Mouse (Mus musculus): ENCODE measurements at regions not wholly inside any gene's neighbourhood (a gene's known extent, or its start where the extent isn't known, plus 50 kb on each side); places are given as distances from the start of the nearest gene placed in this dataset.
A peak's percentile ranks its signal among the peaks of the same experiment; 100 is the strongest.

DNA sequence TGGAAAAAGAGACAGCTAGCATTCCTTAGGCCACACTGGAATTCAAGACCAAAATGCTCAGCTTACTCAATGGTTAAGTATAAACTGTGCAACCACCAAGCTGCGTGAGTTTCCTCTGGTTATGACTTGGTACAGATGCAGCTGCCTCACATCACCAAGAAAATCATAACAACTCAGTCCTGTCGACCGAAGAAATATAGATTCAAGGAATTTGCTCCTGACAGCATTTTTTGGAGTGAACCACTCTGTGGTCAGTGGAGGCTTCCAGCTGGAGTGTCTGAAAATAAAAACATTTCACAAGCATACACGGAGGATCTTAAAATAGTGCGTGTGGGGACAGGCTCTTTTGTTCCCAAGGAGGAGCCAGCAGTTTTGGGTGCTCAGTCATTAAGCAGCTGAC, 253.8 kb downstream of the Bckdhb start:
- DNase-seq (ENCODE audit: low spot score in 2 of 2) = no peak

DNA sequence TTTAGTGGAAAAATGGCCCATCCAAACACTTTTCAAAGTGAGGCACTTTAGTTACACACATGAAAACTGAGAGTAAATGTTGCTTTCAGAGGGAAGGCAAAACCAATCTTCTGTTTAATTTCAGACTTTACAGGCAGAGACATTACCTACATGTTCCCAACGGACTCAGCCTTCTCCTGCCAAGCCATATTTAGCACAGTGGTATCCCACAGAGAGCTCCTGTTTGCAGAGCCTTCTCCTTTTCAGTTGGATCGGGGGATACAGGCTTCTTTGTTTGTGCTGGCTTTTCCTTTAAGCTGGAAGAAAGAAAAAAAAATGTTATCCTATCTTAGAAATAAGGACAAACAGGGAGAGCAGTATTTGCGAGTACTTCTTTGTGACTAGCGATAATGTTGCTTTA, 254.3 kb downstream of the Bckdhb start:
- no peak for DNase-seq (ENCODE audit: low spot score in 2 of 2)

DNA sequence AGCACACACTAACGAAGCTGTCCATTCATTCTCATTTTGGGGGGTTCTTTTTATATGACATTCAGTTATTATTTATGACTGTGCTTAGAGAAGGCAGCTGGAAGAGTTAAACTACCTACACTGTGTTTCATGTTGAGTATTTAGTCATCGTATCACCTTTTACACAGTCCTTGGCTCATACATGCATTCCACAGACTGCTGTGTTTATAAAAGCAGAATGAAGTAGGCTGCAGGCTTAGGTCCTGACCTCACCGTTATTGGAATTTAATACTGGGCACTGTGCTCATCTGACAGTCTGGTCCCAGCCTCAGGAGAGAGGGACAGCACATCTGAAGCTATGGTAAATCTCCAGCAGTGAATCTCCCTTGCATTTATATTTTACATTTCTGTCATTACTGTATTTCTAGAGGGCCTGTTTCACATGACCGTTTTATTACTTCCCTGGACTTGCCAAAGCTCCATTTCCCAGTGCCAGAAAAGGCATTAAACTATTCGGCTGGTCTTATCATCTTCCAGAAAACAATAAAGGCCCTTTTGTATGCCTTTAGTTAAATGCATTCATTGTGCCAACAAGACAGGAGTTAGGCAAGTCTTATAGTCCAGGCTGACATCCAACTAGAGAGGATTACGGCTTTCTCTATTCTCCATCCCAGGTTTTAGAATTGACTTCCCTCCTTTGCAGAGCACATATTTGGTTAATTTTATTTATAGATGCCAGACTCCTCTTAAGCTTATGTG, 258.9 kb downstream of the Bckdhb start:
- DNase-seq (ENCODE audit: low spot score in 2 of 2) = no peak

DNA sequence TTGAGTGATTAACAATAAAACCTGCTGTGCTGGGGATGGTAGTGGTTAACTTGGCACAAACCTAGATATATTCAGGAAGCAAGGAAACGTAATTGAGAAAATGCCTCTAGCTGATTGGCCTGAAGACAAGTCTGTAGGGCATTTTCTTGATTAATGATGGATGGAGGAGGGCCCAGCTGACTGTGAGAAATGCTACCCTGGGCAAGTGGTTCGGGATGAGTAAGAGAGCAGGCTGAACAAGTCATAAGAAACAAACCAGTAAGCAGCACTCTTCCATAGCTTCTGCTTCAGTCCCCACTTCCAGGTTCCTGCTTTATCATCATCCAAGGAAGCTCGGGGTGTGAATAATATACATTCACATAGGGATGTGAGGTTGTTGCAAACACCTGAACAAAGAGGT, 262.6 kb downstream of the Bckdhb start:
- no peak for DNase-seq (ENCODE audit: low spot score in 2 of 2)

DNA sequence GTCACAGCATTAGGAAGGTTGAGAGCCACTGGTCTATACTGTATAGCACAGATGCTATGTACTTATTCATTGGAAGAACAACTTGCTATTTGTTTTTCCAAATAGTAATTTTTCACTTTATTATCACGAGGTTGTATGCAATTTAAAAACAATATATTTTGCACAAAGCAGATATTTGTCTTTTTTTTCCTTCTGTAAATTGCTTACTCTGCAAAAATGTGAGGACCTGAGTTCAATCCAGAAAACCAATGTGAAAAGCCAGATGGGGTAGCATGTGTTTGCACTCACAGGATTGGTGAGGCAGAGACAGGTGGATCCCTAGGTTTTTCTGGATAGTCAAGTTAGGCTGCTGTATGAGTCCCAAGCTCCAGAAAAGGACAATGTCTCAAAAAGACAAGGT, 268.5 kb downstream of the Bckdhb start:
- no peak for DNase-seq (ENCODE audit: low spot score in 2 of 2)

DNA sequence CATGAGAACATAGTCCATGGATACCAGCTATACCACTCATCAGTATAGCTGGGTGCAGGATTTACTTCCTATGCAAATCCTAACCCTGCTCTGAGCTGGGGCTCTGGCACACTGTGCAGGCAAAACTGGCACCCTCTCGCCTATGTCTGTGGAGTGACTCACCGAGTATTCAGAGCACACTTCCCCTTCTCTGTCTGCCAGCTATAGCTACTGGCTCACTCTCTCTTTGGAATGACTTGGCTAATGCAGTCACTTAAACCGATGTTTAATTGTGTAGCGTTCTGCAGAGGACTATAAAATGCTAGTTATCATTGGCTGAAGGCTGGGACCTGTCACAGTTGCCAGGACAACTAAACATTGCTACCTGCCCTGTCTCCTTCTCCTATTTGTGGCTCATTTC, 269.8 kb downstream of the Bckdhb start:
- DNase-seq (ENCODE audit: low spot score in 2 of 2) = peak in 1 of 2 experiments; percentile 7

DNA sequence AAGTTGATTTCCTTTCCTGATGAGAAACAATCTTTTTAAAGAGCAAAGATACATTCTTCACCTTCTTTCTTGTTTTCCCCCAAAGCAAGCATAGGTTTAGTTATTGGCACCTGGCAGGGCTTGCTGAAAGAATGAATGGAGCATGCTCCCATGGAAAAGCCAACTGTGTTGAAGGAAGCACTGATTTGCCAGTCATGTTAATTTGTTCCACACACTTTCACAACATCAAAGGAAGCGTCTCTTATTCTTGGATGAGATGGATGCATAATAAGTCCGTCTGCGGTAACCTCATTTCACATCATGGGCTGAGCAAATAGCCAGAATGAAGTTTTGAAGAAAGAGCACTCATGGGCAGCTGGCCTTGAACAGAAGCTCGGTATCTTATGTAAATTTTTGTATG, 270.4 kb downstream of the Bckdhb start:
- DNase-seq (ENCODE audit: low spot score in 2 of 2) = no peak

DNA sequence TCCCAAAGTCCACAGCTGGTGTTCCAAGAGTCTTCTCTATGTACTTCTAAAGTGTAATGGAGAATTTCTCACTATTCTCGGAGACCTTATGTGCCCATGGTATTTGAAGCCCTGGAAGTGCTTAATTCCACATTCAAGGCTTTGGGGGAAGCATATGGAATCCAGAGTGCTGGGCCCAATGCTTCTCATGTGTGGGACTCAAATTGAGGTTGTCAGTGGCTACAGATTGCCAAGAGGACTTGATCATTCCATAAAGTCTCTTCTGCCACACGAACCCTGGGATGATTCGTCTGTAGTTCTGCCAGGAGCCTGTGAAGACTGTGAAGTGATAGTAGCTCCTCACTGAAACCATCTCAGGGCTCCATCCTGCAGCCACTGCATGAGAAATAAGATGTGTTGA, 275.3 kb downstream of the Bckdhb start:
- no peak for DNase-seq (ENCODE audit: low spot score in 2 of 2)

DNA sequence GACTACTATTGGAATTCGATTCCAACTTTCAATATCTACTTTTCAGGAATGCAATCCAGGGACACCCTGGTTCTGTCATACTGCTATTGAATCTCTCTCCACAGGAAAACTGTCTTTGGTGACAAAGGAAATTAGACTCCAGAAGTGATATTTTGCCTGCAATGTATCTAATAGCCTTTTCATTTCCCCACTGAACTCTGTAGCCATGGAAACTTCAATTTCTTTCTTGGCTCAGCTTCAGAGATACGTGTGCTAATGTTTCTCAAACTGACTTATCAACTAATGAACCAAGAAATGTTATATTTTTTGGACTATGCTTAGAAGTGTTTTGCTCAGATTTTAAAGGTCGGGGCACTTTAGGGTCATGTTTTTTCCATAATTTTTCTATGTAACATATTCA, 279.1 kb downstream of the Bckdhb start:
- no peak for DNase-seq (ENCODE audit: low spot score in 2 of 2)

DNA sequence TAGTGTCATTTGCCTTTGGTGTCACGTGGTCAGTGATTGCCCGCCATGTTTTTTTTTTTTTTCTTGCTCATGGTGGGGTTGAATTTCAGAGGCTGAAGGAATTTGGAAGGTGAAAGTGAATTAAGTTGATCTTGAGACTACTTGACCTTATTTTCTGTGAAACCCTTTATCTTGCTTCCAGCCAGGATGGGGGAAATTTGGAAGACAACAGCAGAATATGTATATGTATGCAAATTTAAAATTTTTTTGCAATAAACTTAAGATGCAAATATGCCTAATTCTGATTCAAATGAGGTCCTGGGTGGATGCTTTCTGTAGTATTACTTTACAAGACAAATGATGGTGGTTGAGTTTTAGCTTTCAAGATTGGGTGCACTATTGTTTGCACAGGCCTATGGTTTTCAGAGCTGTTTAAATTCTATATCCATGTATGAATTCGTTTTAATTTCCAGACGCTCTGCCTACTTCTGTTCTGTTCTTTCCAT, 315.6 kb downstream of the Bckdhb start:
- no peak for DNase-seq (ENCODE audit: low spot score in 2 of 2)

DNA sequence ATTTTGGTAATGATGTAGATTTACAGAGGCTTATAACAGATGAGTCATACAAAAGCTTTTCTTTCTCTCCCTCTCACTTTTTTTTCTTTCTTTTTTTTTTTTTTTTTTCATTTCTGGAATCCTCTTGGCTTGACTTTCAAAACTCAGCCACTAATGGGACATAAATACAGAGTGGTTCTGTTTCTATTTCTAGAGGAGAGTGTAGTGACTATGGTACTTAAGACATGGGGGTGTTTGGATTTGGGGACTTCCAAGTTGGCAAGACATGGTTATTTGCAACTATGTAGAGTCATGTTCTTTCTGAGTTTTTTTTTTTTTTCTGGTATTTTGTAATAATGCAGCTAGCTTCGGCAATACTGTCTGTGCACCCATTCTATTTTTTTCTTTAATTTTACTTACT, 324.8 kb downstream of the Bckdhb start:
- DNase-seq (ENCODE audit: low spot score in 2 of 2) = no peak

DNA sequence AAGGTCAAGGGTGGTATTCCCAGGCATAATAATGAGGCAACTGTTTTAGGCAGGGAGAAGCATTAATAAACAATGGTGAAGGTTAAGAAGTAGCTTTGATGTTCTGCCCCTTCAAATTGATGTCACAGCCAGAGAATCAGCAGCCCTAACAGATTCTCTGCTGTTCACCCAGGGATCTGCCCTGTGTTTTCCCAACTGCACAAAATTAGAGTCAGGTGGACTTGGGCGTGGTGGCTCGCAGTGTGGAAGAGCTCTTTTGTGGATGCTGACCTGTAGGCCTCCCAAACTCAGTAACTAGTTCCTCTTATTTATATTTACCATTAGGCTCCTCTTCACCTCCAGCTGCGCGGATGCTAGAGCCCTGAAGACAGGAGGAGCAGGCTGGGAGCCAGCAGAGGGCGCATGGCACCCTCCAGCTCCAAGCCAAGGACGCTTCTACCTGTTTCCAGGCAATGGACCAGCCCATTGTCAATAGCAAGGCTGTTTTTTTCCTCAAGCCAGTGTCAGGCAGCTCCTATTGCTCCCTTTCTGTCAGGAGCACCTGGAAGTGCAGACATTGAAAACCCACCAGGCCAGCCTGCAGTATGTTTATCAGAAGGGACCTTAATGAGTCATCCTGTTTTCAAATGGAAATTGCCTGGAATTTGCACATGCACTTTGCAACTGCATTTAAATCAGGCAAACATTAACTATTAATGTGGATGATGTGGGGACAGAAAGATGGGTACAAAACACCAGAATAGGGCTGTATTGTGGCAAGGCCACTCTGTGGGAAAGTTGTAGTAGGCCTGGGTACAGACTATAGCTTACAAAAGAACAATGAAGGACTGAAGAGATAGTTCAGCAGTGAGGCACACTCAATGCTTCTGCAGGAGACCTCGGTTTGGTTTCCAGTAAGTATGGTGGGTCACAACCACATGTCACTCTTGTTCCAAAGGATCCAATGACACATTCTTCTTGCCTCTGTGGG, 328.4 kb downstream of the Bckdhb start:
- peak; percentile 10 to 22 for DNase-seq (ENCODE audit: low spot score in 2 of 2)

DNA sequence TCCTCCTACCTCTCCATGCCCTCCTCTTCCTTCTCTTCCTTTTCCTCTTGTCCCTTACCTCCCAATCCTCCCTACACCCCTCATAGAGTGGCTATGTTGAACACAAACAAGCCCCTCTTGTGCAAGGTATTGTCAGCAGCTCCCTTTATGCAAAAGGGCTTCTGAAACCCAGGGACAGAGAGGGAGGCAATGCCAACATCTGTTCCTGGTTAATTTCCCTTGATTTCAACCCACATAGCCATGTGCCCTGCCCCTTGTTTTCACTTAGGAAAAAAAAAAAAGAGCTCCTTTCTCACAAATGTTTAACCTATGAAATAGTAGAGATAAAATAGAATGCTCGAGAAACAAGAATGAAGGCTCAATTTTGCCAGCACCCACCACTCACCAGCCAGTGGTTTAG, 333.5 kb downstream of the Bckdhb start:
- DNase-seq (ENCODE audit: low spot score in 2 of 2) = no peak

DNA sequence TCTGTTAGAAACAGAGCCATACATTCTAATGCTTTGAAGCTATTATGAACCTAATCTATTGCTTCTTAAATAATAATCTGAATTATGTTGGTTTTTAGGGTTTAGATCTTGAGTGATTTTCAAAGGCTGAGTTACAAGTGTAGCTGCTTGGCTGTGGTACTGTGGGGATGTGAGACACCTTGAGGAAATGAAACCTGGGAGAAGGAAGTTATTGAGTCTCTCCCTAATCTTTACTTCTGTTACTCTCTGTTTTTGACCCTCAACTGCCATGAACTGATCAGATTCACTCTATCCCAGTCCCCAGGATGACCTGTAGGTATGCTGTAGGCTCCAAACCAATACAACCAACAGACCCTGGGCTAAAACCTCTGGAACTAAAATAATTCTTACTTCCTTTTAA, 334.8 kb downstream of the Bckdhb start:
- DNase-seq (ENCODE audit: low spot score in 2 of 2) = no peak

DNA sequence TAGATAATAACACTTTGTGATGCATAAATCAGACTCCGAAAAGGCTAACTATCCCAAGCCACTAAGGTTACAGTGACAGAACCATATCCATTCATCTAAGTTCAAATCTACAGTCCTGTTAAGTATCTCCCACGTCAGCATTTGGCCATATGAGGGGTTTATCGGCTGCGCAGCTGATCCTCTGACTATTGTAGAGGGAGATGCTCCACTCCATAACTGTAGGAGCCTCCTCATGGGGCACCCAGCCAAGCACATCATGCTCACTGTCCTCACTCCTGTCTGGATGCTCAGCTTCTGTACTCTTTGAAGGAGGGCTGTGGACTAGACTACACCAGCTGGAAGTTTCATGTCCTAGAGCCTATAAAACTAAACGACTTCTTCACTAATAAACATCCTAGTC, 337.2 kb downstream of the Bckdhb start:
- no peak for DNase-seq (ENCODE audit: low spot score in 2 of 2)

DNA sequence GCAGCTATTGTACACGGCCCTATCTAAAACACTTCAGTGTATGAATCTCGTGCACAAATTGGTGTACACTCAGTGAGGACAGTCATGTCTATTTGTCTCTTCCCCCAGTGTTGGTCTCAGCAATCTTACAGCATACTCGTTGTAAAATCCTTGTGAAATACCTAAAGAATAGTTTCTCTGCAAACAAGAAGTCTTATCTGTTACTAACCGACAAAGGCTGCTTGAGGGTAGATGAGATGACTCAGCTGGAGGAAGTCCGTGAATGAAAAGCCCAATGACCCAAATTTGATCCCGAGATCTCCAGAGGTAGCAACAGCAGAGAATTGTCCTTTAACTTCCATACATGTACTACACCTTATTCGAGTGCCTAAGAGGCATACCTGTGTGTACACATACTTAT, 342.0 kb downstream of the Bckdhb start:
- DNase-seq (ENCODE audit: low spot score in 2 of 2) = no peak

DNA sequence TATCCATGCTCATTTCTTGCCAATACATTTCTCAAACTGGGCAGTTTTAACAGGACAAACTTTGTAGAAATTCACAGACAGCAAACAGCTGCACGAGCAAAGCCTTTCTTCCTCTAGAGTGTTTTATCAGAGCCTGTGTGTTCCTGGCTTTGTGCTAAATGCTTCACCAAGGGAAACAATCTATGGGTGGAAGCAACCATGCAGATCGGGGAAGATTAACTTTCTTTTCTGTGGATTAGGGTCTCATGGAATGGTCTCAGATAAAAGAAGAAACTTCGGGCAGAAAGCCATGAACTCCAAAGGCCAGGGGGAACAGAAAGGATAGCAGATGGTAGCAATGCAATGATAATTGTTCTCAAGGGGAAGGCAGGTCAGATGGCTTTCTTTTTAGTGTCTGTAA, 349.7 kb downstream of the Bckdhb start:
- DNase-seq (ENCODE audit: low spot score in 2 of 2) = no peak

DNA sequence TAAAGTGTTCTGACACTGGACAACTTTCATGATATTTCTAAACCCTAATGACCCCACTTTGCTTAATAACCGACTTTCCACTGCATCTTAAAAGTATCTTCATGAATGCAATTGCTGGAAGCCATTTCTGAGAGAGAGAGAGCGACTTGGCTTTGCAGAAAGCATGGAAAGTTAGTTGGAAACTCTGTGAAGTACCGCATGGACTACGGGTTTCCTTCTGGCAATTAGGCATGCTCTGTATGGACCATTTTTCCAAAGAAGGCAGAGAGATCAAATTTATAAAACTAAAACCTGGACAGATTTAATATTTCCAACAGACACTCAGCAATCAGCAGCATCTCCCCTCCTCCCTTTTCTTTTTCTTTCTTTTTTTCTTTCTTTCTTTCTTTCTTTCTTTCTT, 353.4 kb downstream of the Bckdhb start:
- DNase-seq (ENCODE audit: low spot score in 2 of 2) = no peak

DNA sequence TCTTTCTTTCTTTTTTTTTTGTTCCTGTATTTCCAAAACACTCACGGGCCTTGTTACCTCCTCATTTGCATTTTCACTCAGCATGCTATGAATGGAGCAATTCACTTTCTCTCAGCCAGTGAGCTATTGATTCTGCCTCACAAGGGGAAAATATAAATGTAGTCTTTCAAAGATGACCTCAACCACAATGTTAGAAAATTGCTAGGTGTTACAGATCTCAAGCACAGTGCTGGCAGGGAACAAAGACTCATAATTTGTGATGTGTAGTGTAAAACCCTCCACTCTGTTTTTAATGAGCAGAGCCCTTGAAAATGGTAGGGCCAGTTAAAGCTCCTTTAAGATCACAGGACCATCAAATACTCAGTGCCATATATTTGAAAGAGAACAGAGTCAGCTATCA, 353.8 kb downstream of the Bckdhb start:
- no peak for DNase-seq (ENCODE audit: low spot score in 2 of 2)

DNA sequence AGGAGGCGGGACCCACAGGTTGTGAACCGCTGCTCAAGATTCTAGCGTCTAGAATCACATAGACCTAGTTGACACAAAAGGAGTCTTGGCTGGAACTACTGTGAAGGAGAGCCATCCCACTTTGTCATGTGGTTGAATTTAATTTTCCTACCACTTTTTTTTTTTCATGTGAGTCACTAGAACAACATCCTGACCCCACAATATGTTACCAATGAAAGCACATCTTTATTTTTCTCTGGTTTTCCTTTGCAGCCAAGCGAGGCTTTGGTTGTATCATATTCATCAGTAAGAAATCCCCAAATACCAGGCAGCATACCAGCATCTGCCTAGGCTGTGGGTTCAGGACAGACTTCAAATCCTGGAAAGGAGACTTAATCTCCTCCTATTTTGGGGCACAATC, 356.0 kb downstream of the Bckdhb start:
- DNase-seq (ENCODE audit: low spot score in 2 of 2) = no peak

DNA sequence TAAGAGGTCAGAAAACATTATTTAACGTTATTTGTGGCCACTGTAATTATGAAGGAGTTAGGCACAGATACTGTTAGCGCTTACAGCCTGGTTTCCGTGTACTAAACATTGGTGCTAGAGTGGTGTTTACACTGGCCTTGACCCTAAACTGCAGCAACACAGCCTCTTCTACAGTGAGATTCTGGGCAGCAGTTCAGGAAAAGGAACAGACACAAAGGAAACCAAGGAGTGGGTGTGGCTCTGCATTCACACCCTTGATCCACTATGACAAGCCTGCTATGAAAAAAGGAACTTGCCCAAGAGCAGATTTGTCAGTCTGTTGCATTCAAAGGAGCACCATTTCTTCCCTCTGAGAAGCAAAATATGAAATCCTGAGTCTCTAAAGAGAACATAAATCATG, 356.7 kb downstream of the Bckdhb start:
- no peak for DNase-seq (ENCODE audit: low spot score in 2 of 2)

DNA sequence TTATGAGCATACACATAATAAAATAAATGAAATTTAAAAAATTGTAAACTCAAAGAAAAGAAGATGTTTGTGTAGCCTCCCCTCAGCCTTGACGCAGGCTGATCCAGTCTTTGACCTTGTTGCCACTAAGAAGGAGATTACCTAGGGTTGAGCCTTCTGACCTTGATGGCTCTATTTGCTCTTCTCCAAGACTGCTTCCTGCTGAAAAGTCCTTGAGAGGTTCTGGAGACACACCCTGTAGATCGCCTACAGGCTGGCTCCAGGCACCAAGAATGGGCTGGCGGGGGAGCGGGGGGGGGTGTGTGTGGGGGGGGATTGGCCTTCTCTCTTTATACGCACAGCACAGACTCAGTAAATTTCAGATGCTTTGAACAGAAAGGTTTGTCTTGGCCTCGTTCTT, 358.4 kb downstream of the Bckdhb start:
- DNase-seq (ENCODE audit: low spot score in 2 of 2) = no peak

DNA sequence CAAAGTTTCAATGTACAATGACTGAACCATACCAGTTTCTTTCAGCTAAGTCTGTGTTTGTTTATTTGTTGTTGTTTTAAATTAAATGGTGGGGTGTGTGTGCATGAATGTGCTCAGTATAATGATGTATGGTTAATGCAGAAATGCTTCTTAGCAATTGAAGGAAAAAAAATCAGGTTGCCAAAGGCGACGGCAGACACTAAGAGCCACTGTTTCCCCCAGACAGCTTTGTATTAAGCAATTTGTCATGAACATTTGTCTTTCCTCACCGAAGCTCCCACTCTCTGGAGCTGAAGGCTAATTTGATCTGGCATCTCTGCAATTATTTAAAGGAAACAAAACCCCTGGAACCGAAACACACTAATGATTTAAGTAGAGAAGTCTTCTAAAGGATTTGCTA, 360.7 kb downstream of the Bckdhb start:
- no peak for DNase-seq (ENCODE audit: low spot score in 2 of 2)
